Mouse (Mus musculus) stomach, postnatal 0 days (tissue): ENCODE results near the gene Dclre1a.

Experiments
- CTCF ChIP-seq: IDR thresholded peaks from 2 replicates; pipeline ENCODE4 v1.5.1; 2016; ENCODE audit warnings: antibody characterized with exemption, low read depth, mild to moderate bottlenecking, moderate library complexity
- EP300 ChIP-seq: optimal IDR thresholded peaks from 2 replicates; pipeline ENCODE3; 2016; ENCODE audit warnings: antibody characterized with exemption

- TF ChIP-seq CTCF (no peak), EP300 (no peak)
These were observed 1.1 kb upstream of the Dclre1a start for GRCm38 (mm10) chr19:56549033-56549680.
